Mouse (Mus musculus): ENCODE measurements around the gene Zswim9.

DNA sequence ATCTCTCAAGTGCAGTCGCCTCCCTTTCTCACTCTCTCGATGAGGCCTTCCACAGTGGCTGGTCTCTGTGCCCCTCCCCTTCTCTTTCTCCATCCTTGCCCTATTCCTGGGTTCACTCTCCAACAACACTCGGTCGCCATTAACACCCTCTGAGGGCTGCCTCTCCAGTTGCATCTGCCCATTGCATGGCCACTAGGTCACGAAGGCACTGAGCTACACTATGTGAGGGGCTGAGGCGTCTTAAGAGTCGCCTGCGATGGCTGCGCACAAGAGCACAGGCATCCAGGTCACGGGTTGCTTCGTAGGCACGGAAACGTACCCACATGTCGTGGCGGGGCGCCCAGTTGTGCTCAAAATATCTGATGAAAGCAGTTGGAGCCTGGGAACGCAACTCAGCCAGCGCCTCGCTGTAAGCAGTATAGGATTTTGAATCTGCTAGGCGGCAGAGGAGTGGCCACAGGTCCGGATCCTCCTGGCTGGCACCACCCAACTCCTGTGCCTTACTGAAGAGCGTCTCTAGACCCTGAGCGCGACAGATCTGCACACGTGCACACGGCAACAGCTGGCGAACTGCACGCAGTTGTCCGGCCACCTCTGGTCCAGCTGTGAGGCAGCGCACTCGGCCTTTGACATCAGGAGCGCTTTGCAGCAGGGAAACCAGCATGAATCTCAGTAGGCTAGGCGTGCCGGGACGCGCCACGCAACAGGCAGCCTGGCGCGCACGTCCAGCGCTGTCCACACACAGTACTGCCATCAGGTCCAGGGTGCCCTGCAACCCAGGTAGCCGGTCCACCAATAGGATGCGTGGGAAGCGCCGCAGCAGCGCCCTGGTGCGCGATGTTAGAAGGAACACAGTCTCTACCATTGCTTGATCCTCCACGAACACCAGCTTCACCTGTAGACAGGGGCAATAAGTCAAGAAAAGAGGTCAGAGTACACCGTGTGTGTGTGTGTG lies 17.5 kb downstream of the Zswim9 start:
- TF ChIP-seq NANOG (IDR thresholded peaks at IDR 0.05; ENCODE audit: borderline replicate concordance, low read length) (no peak), CTCF (conservative IDR thresholded peaks at IDR 0.05; ENCODE audit: low read length) (no peak), POU5F1 (IDR thresholded peaks at IDR 0.05; ENCODE audit: borderline replicate concordance, low read length) (no peak)

Measured in E14TG2a.4 (cell line).